Mouse (Mus musculus) brain, embryonic 14.5 days (tissue): ENCODE measurements around the gene Vps25.

Source experiments
- CTCF ChIP-seq: fragments of 200-500 bp; IDR thresholded peaks from 2 replicates; pipeline ENCODE4 v1.5.1; 2012; ENCODE audit warnings: inconsistent platforms, mild to moderate bottlenecking, moderate library complexity, borderline replicate concordance; ENCODE audit not compliant: insufficient read depth, insufficient read length; ENCODE audit errors: extremely low read depth
- POLR2A ChIP-seq: fragments of 200-500 bp; IDR thresholded peaks from 2 replicates; pipeline ENCODE4 v1.6.1; 2012; ENCODE audit warnings: mild to moderate bottlenecking, inconsistent platforms, borderline replicate concordance; ENCODE audit not compliant: poor library complexity, insufficient read depth, insufficient read length, severe bottlenecking; ENCODE audit errors: extremely low read depth

DNA sequence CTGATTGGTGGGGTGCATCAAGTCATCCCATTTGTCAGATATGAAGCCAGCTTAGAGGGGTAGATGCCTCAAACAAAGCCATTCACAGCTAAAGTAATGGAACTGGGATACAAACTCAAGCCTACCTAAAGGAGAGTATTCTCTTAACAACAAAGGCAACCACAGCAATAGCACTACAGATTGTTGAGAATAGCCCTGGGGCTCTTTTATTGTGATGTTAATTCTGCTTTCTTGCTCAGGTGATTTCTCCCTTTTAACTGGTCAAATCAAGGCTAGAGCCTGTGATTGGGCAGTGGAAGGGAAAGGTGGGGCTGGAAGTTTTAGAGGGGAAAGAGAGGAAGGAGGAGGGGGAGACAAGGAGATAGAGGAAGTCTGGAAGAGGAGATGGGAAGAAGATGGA is 19.4 kb upstream of the Vps25 start:
- TF ChIP-seq CTCF, result no peak
- TF ChIP-seq POLR2A, result no peak
